Mouse (Mus musculus): Measurements from ENCODE around the gene Alg11.

DNA sequence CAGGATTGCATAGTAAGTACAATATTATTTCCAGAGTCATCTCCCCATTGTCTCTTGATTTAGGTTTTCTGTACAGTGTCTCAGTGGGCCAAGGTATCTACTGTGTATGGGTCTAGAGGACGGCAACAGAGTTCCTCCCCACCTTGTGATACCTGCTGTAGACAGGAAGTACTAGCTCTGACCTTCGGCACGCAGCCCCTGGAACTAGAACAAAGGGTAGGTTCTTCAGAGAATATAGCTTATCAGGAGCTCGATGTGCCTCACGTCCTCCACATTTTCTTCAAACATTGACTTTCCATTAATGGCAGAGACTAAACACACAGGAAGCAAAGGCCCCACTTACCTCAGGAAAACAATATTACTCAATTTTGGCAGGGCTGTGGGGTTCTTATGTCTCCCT is 41.0 kb upstream of the Alg11 start:
- no peak for TF ChIP-seq POLR2A (IDR thresholded peaks at IDR 0.05; ENCODE audit: borderline replicate concordance, insufficient read depth, low read length)
- no peak for TF ChIP-seq CTCF (IDR thresholded peaks at IDR 0.05; ENCODE audit: borderline replicate concordance, insufficient read depth, low read depth, low read length)

Data from cerebellum, adult 2 months (tissue).